Mouse (Mus musculus): Measurements from ENCODE around the gene Nkx3-2. TPM values are rescaled to one million over a fixed set of nuclear protein-coding genes. Genes with fewer than 3 reads are reported as not detected.

The Nkx3-2 gene
- total RNA-seq (2023) = not detected in 4 replicates

DNA sequence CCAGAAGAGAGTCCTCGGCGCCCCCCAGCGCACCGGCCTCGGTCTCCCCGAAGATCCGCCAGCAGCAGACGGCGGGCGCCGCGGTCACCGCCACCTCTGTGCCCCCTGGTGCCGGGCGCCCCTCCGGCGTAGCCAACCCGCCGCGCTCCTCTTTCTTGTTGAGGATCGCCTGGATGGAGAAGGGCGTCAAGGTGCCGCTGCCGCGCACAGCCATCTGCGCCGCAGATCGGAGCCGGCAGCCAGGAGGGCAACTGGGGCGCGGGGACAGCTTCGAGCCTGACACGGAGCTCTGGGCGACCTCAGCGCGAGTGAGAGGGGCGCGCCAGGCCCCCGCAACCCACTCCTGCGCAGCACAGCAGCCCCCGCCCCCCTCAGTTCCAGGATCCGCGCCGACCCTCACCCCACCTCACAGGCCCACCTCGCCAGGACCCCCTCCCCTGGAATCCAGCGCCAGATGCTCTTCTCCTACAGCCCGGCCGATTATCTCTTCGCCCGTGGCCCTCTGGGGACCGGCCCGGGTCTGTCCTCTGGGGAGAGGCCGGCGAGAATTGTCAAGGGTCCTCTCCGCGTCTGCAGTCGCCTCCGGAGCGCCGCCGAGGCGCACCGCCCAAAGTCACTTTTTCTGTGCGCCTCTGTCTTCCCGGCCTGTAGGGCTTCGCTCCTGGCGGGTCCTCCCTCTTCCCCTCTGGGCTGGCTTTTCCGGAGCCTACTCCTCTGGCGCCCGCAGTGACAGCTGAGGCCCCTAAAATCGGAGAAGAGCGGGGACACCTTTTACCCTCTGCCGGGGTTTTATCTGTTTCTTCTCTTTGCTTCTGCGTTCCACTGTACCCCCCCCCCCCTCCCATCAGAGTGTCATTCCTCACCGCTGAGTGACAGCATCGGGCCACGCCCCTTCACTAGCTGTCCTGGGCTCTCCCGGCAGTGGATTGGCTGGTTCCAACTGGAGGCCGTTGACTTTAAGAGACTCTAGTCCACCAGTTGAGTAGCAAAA, at the start of gene Nkx3-2:
Gene Nkx3-2 (minus strand): TSS at position 771 of the 991 bp plus-strand sequence.

Other genes with a start within 250 kb of the Nkx3-2 start
- 27.0 to 33.3 TPM (median 28.0 TPM) in 4 replicates for gene Rab28, start 56.3 kb downstream of the Nkx3-2 start, total RNA-seq (2023)
- 39.2 to 41.6 TPM (median 41.0 TPM) in 4 replicates for gene Bod1l, start 79.8 kb upstream of the Nkx3-2 start, total RNA-seq (2023)

Measured in B cell, adult 62 days (primary cell).